Mouse (Mus musculus): ENCODE data around the gene Pck2. TPM values are rescaled to one million over a fixed set of nuclear protein-coding genes. Genes with fewer than 3 reads are reported as not detected.

Pck2 gene
- polyA plus RNA-seq, 1 experiment, result 87.9 TPM

DNA sequence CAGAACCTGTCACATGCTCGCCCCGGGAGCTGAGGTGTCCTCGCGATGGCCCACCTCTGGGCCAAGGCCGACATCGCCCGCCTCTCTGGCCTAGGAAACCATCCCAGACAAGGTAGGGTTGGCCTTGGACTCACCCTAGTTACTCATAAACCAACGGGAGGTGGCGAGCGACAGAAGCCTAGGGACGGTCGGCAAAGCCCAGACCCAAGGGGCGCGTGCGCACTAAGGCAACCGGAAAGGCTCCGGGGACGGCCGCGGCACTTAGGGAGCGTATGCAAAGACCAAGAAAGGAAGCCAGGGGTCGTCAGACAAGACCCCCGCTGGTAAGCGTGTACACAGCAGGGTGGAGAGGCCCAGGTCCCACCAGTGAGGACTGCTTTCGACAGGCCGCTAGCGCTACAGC, 19.7 kb downstream of the Pck2 start, which contains the start of gene Dcaf11:
TSS of gene Dcaf11 (plus strand) at position 208 of the 403 bp plus-strand sequence.
- H3K4me3 ChIP-seq (ENCODE audit: insufficient read depth, poor library complexity, severe bottlenecking), result peak within 1 kb of the TSS; percentile 55
- peak within 1 kb of the TSS; percentile 84 for H3ac ChIP-seq (ENCODE audit: control insufficient read depth, insufficient read length, low read depth)
- no peaks in the 10 kb centered on the region for H3K27me3 ChIP-seq (ENCODE audit: control insufficient read depth, insufficient read depth, insufficient read length)
- H3K36me3 ChIP-seq (ENCODE audit: control insufficient read depth, insufficient read depth), result no peaks in the 10 kb centered on the region
- H3K79me2 ChIP-seq (ENCODE audit: control insufficient read depth, insufficient read depth), result no peaks in the 10 kb centered on the region
- TF ChIP-seq MYOG (IDR thresholded peaks at IDR 0.05; ENCODE audit: control insufficient read depth, extremely low read depth, insufficient read length), result no peak
- no peak for TF ChIP-seq CTCF (IDR thresholded peaks at IDR 0.05; ENCODE audit: control insufficient read depth, insufficient read depth, insufficient read length)
- no peak for TF ChIP-seq USF1 (IDR thresholded peaks at IDR 0.05; ENCODE audit: low read depth)
- TF ChIP-seq MAX (IDR thresholded peaks at IDR 0.05), result no peak
- H3K79me3 ChIP-seq (ENCODE audit: low read depth), result no peaks in the 10 kb centered on the region

DNA sequence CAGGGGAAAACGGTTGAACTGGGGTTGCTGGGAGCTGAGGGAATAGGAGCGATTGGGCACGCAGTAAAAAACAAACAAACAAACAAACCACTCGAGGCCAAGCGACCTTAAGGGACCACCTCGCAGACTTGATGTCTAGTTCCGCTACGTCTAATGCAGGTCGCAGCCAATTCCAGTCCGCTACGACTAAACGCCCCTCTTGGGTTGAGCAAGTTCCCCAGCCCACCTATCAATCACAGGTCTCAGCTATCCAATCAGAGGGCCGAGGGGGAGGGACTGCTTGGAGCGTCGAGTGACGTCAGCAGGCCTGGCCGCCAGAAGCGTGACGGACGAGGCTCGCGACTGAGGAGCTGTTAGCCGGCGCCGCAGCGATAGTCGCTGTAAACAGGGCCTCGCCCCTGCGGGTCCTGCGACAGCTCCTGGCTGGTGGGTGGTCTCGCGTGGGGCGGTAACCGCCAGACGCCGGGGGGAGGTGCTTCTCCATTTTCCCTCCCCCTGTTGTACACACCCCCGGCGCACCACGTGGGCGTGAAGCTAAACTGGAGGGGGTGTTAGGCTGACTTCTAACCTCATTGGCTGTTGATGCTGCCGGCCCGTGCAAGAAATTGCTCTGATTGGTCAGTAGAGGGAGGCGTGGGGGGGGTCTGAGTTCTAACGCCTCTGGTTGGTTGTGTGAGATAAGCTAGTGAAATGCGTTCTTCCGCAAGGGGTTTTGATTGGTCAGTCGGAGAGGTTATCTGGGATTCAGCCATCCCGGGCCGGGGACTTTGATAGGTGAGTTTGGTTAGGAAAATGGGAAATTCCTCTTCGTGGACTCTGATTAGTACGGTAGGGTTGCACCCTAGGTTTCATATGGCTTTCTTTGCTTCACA, 20.4 kb downstream of the Pck2 start, which contains the start of gene A730061H03Rik:
TSS of gene A730061H03Rik (minus strand) at position 205 of the 872 bp plus-strand sequence.
- peak within 1 kb of the TSS; percentile 84 for H3ac ChIP-seq (ENCODE audit: control insufficient read depth, insufficient read length, low read depth)
- TF ChIP-seq CTCF (IDR thresholded peaks at IDR 0.05; ENCODE audit: control insufficient read depth, insufficient read depth, insufficient read length), result no peak
- TF ChIP-seq USF1 (IDR thresholded peaks at IDR 0.05; ENCODE audit: low read depth), result peak; percentile 88
- TF ChIP-seq FOSL1 (IDR thresholded peaks at IDR 0.05; ENCODE audit: insufficient read depth, low read length, poor library complexity, severe bottlenecking), result no peak
- TF ChIP-seq CEBPB (IDR thresholded peaks at IDR 0.05; ENCODE audit: low read depth), result peak; percentile 58
- peak; percentile 92 for TF ChIP-seq MAX (IDR thresholded peaks at IDR 0.05)
- peak within 1 kb of the TSS; percentile 55 for H3K4me3 ChIP-seq (ENCODE audit: insufficient read depth, poor library complexity, severe bottlenecking)
- H3K27me3 ChIP-seq (ENCODE audit: control insufficient read depth, insufficient read depth, insufficient read length), result no peaks in the 10 kb centered on the region
- H3K79me2 ChIP-seq (ENCODE audit: control insufficient read depth, insufficient read depth), result no peaks in the 10 kb centered on the region
- H3K36me3 ChIP-seq (ENCODE audit: control insufficient read depth, insufficient read depth), result peaks cover 2% of the 10 kb centered on the region
- no peaks in the 10 kb centered on the region for H3K79me3 ChIP-seq (ENCODE audit: low read depth)

DNA sequence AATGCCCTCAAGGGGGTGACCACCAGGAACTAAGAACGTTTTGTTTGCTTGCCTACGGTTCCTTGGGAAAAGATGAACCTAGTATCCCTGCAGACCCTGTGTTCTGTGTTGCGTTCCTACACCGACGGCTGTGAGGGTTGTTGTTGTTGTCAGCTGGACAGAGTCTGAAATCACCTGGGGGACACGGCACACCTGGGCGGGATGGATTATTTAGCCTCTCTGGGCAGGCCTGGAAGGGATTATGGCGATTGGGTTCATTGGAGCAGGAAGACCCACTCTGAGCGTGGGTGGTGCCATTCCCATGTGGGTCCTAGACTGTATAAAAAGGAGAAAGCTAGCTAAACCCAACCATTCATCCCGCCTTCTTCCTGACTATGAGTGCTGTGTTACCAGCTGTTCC, 21.8 kb downstream of the Pck2 start:
- Histone ChIP-seq H3K79me3 (ENCODE audit: low read depth) (no peaks in the 10 kb centered on the region), H3K79me2 (ENCODE audit: control insufficient read depth, insufficient read depth) (no peaks in the 10 kb centered on the region), H3ac (ENCODE audit: control insufficient read depth, insufficient read length, low read depth) (no peak overlapping the region), H3K36me3 (ENCODE audit: control insufficient read depth, insufficient read depth) (peaks cover 9% of the 10 kb centered on the region), H3K27me3 (ENCODE audit: control insufficient read depth, insufficient read depth, insufficient read length) (no peaks in the 10 kb centered on the region), H3K4me3 (ENCODE audit: insufficient read depth, poor library complexity, severe bottlenecking) (no peak overlapping the region)
- TF ChIP-seq MYOD1 (IDR thresholded peaks at IDR 0.05; ENCODE audit: control insufficient read depth, insufficient read length, low read depth) (no peak), MAX (IDR thresholded peaks at IDR 0.05) (no peak), CTCF (IDR thresholded peaks at IDR 0.05; ENCODE audit: control insufficient read depth, insufficient read depth, insufficient read length) (no peak), USF1 (IDR thresholded peaks at IDR 0.05; ENCODE audit: low read depth) (no peak), CEBPB (IDR thresholded peaks at IDR 0.05; ENCODE audit: low read depth) (no peak), FOSL1 (IDR thresholded peaks at IDR 0.05; ENCODE audit: insufficient read depth, low read length, poor library complexity, severe bottlenecking) (no peak), MYOG (IDR thresholded peaks at IDR 0.05; ENCODE audit: control insufficient read depth, extremely low read depth, insufficient read length) (no peak)

DNA sequence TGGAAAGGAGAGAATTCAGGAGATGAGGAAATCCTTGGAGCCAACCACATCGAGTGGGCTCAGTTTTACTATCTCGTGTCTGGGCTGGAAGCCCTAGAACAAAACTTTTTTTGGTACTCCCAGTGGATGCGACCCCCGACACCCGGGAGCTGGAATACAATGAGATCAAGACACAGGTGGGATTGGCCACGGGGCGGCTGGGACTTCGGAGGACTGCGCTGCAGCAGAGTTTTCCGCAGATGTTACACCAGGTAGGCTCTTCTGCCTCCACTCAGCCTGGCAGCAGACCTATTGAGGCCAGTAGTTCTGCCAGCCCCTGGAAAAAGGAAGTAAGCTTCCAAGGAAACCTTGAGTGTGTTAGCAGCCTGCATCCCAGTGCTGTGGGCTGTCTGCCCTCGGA, 23.2 kb downstream of the Pck2 start:
- H3K4me3 ChIP-seq (ENCODE audit: insufficient read depth, poor library complexity, severe bottlenecking), result no peak overlapping the region
- no peaks in the 10 kb centered on the region for H3K27me3 ChIP-seq (ENCODE audit: control insufficient read depth, insufficient read depth, insufficient read length)
- H3K36me3 ChIP-seq (ENCODE audit: control insufficient read depth, insufficient read depth), result peaks cover 14% of the 10 kb centered on the region
- TF ChIP-seq MYOG (IDR thresholded peaks at IDR 0.05; ENCODE audit: control insufficient read depth, extremely low read depth, insufficient read length), result no peak
- TF ChIP-seq MYOD1 (IDR thresholded peaks at IDR 0.05; ENCODE audit: control insufficient read depth, insufficient read length, low read depth), result no peak
- TF ChIP-seq USF1 (IDR thresholded peaks at IDR 0.05; ENCODE audit: low read depth), result no peak
- TF ChIP-seq CTCF (IDR thresholded peaks at IDR 0.05; ENCODE audit: control insufficient read depth, insufficient read depth, insufficient read length), result no peak
- no peak for TF ChIP-seq MAX (IDR thresholded peaks at IDR 0.05)
- no peak for TF ChIP-seq CEBPB (IDR thresholded peaks at IDR 0.05; ENCODE audit: low read depth)
- no peak for TF ChIP-seq FOSL1 (IDR thresholded peaks at IDR 0.05; ENCODE audit: insufficient read depth, low read length, poor library complexity, severe bottlenecking)
- H3K79me2 ChIP-seq (ENCODE audit: control insufficient read depth, insufficient read depth), result no peaks in the 10 kb centered on the region
- H3ac ChIP-seq (ENCODE audit: control insufficient read depth, insufficient read length, low read depth), result no peak overlapping the region
- H3K79me3 ChIP-seq (ENCODE audit: low read depth), result no peaks in the 10 kb centered on the region

DNA sequence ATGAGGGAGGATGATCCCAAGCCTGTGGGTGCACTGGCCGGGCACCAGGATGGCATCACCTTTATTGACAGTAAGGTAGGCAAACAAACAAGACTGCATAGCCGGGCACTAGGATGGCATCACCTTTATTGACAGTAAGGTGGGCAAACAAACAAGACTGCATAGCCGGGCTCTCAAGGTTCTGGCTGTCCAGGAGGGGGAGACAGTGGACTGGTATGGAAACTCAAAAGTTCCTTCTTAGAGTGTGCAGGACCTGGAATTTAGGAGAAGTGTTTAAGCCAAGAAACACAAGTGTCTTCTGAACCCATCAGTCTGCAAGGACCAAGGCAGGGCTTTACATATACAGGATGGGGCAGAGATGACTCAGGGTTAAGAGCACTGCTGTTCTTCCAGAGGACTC, 25.7 kb downstream of the Pck2 start:
- Histone ChIP-seq H3K79me2 (ENCODE audit: control insufficient read depth, insufficient read depth) (no peaks in the 10 kb centered on the region), H3ac (ENCODE audit: control insufficient read depth, insufficient read length, low read depth) (no peak overlapping the region), H3K79me3 (ENCODE audit: low read depth) (no peaks in the 10 kb centered on the region), H3K36me3 (ENCODE audit: control insufficient read depth, insufficient read depth) (peaks cover 14% of the 10 kb centered on the region), H3K4me3 (ENCODE audit: insufficient read depth, poor library complexity, severe bottlenecking) (no peak overlapping the region), H3K27me3 (ENCODE audit: control insufficient read depth, insufficient read depth, insufficient read length) (no peaks in the 10 kb centered on the region)
- TF ChIP-seq CTCF (IDR thresholded peaks at IDR 0.05; ENCODE audit: control insufficient read depth, insufficient read depth, insufficient read length) (no peak), FOSL1 (IDR thresholded peaks at IDR 0.05; ENCODE audit: insufficient read depth, low read length, poor library complexity, severe bottlenecking) (no peak), CEBPB (IDR thresholded peaks at IDR 0.05; ENCODE audit: low read depth) (no peak), MYOG (IDR thresholded peaks at IDR 0.05; ENCODE audit: control insufficient read depth, extremely low read depth, insufficient read length) (no peak), USF1 (IDR thresholded peaks at IDR 0.05; ENCODE audit: low read depth) (no peak), MYOD1 (IDR thresholded peaks at IDR 0.05; ENCODE audit: control insufficient read depth, insufficient read length, low read depth) (no peak), MAX (IDR thresholded peaks at IDR 0.05) (no peak)

Data from C2C12 (cell line).